Mouse (Mus musculus) adrenal gland, postnatal 25 days (tissue): ENCODE measurements around the gene Emsy. TPM values are rescaled to one million over a fixed set of nuclear protein-coding genes. Genes with fewer than 3 reads are reported as not detected.

ENCODE experiments used
- DNase-seq: peaks from one replicate; pipeline ENCODE4 v3.0.0; 2021; ENCODE audit warnings: mixed read lengths
- long read RNA-seq: library from polyadenylated mRNA; stranded (forward); transcript quantifications from one replicate; pipeline ENCODE4 v2.0.0, GENCODE M21; 2021
- total RNA-seq: library from RNA; stranded (reverse); gene quantifications from 2 replicates; pipeline ENCODE4 v1.2.3, GENCODE M21; 2021

Emsy gene
- 40.4 and 46.4 TPM in 2 replicates for total RNA-seq
- long read RNA-seq, partial matches to known transcripts: 4 of 4 reads
- long read RNA-seq, other reads (novel, unspliced or antisense): 0 of 4 reads

DNA sequence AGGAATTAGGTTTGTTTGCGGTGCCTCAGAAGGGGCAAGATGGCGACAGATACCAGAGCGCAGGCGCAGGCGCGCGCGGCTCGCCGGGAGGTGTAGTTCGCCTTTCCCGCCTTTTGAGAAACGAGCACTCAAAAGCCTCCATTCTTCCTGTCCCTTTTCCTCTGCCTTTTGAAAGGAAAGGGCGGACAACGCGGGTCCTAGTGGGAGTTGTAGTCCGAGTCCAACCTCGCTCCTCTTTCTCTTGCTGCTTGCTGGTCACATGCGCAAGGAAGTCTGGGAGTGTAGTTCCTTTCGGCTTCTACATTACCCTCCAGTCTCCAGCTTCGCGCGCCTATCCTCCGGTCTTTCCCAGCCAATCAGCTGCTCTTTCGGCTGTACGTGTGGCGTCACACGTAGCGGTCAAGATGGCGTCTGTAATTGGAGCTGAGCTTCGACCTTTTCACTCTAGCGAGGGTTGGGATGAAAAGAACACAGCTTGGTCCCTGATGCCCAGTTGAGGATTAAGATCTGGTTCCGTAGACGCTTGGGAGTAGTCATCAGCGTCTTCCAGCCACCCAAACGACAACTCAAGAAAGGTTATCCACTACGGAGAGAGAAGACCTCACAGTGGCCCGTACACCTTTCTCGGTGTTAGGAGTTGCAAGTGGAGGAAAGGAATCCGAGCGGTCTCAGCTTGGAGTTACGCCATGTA, at the start of gene Emsy:
Emsy (minus strand) TSS at position 253 of the 691 bp plus-strand sequence.
- DNase-seq: peak; percentile 90

DNA sequence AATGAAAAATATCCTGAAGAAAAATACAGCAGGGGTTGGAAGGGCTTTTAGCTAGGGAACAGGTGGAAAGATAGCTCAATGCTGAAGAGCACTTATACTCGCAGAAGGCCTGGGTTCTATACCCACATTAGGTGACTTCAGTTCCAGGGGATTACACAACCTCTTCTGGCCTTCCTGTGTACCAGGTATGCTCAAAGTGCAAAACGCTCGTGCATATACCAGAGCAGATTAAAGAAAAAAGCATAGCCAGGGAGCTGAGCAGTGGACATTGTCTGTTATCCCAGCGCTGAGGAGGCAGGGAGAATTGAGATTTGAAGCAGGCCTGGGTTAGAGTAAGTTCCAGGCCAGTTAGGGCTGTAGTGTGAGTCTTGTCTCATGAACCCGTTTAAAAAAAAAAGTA, 47.7 kb upstream of the Emsy start:
- DNase-seq: no peak

DNA sequence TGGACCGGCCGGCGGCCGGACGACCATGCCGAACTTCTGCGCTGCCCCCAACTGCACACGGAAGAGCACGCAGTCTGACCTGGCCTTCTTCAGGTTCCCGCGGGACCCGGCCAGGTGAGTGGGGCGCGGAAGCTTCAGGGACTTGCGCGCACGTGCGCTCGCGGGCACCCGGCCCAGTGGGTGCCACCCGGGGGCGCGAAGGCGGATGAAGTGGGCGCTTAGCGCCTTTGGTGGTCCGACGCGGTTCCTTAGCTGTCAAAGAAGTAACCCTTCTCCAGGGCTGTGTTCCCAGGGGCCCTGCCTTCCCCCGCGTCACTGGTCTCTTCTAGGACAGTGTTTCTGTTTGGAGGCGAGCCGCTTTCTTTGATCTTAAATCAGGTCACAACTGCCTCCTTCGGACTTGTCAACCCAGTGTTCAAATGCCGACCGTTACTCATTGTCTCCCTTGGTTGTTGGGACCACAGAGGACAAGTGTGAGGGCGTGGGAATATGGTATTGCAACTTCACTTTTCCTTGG, 46.8 kb upstream of the Emsy start:
- peak; percentile 32 for DNase-seq

DNA sequence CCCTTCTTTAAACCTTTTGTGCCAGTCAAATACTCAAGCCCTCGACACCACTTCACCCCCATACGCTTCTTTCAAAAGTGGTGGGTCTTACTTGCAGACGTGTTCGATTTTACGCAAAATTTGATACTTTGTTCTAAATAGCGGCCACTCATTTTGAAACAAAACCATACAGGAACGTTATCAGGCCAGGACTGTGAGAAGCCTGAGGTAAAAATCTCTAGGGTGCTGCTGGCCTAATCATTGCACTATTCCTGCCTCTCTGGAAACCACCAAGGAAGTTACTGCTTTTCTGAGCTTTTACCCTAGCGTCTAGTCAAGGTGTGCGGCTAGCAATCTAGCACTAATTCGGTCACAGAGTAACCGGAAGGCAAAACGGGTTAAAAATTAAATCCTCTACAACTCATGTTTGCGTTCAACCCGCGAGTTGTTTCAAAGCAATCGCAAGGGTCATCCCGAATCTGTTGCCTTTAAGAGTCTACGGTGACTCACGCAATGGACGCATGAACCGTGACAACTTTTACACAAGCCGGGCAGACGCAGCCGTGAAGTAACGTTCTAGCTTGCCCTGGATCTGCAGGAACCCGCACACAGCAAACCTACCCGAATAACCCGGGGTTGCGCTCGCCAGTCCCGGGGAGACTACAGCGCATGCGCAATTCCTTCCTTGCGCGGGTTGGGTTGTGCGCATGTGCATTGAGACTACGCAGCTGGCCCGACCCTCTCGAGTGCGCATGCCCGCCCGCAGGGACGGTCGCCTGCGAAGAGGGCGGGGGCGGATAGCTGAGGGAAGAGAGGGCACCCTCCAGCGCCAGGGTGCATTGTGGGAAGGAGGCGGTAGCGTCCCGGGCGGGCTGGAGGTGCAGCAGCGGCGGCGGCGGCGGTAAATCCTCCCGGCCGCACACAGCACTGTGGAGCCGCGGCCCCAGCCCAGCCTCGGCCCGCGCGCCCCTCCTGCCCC, 46.0 kb upstream of the Emsy start, which contains the start of gene Thap12:
Thap12 (plus strand) TSS at position 821 of the 958 bp plus-strand sequence.
- peak; percentile 99 for DNase-seq

DNA sequence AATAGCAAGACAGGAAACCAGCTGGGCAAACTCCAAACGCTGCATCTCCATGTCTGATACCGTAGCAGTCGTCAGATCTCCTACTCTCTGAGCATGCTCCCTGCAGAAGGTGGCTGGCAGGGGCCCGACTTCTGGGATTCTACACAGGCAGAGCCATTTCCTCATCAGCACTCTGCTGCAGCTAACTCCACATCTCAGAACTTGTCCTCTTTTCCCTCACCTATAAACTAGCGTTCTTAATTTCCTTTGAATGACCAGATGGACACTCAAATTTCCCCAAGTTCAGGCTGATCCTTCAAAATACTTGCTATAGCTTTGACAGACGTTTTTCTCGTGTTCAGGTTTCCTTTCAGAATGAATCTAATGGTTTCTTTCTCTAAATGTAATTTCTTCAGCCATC, 45.2 kb upstream of the Emsy start:
- DNase-seq: no peak

DNA sequence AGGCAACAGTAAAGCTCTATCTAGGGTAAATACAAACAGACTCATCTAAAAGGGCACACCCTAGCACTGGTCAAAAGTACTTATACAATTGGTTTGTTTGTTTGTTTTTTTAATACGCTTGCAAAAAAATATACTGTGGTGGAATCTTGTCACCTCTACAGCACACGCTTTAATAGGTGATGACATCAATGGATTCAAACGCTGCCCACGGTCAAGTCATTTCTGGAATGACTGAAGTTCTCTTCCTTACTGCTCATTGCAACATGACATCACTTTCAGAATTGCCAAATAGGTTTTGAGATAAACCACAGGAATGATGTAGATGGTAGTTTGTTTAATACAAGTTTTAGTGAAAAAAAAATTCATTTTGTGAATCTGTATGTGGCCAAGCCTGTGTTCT, 42.0 kb upstream of the Emsy start:
- no peak for DNase-seq

DNA sequence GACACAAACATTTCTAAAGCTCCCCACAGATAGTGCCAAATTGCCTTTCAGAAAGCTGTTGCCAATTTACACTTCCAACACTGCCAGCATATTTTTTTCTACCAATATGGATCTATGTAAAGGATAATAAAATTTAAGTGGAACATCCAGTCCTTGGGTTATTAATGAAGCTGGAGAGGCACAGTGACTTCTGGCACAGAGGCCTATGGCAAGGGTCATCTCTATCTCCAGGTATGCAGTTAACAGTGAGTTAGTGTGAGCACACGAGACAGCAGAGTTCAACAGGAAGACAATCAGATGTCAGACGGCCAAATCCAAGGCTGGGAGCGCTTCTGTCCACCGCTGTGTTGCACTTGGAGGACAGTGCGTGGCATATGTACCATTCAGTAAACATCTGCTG, 41.5 kb upstream of the Emsy start:
- no peak for DNase-seq

DNA sequence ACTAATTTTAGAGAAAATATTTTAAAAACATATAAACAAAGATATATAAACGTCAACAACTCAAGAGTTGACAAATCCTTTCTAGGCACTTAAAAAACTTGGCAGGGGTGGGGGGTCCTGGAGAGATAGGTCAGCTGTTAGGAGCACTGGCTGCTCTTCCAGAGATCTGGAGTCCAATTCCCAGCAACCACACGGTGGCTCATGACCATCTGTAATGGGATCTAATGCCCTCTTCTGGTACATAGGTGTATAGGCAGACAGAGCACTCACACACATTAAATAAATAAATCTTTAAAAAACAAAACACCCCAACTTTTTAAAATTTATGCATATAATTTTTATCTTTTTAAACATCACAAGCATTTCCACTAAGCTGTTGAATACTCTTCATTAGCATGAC, 40.9 kb upstream of the Emsy start:
- DNase-seq: no peak

DNA sequence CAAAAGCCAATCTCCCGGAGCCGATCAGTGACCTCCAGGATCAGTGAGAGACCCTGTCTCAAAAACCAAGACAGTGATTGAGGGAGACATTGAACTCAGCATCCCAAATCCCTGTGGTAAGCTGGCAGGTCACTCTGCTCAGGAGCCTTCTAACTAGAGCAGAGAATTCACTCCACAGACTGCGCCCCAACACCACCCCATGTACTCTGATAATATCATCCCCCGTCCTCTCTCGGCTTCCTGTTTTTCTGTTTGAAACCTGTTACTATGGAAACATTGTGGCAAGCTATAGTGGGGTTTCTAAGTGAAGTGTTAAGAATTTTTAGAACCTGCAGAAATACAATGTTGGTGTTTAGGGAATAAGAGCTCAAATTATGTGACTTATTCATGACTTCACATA, 37.5 kb upstream of the Emsy start:
- DNase-seq: no peak

DNA sequence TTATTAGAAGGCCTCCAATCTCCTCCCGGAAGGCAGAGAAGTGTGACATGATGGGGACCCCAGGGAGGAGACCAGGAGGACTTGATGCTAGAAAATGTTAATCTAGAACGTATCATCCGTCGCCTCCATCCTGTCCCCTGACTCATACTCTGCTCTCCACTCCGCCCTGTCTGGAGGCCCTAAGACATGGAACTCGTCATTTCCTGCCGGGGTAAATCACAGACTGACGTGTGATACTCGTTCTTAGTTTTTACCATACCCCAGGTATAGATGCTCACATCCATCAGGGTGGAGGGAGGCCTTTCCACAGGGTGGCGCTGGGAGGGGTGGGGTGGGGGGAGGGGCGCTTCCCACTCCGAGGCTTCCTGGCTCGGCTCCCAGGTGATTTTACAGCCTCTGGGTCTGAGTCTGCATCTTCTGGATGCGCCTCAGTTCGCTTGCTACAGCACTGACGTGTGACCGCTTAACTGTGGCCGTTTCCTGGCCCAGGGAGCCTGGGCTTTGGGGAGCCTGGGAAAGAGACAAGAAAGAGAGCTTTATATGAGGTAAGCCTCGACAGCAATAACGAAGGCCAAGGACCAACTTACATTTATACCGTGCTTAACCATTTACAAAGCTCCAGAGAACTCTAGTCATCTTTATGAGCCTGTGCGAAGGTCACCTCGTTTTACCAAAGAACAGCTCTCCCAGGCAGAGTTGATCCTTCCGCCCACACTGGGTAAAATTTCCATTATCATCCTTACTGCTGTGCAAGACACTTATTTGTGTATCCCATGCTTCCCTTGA, 36.4 kb upstream of the Emsy start:
- peak; percentile 11 for DNase-seq

DNA sequence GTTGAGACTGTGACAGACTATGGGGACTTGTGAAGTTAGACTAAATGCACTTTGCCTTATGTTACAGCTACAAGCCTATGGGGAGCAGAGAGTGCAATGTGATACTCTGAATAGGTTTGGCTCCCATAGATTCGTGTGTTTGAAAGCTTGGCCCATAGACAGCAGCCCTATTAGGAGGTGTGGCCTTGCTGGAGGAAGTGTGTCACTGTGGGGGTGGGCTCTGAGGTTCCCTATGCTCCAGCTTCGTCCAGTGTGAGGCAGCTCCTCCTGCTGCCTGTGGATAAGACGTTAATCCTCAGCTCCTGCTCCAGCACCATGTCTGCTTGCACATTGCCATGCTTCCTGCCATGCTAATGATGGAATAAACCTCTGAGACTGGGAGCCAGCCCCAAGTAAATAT, 34.2 kb upstream of the Emsy start:
- DNase-seq: no peak

DNA sequence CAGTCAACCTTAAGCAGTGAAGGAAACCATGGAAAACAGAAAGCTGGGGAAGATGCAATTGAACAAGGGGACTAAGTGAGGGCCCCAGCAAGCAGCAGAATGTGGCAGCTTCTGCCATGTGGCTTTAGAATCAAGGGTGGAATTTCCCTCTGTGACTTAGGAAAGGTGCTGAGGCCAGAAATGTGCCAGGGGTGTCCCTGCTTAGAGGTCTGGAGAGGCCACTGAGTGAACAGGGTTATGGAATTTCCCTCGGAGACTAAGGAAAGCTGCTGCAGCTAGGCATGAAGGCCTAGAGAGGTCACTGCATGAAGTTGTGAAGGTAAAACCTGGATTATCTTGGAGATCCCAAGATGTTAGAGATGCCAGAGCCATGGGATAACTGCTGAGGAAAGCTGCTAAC, 33.5 kb upstream of the Emsy start:
- no peak for DNase-seq

DNA sequence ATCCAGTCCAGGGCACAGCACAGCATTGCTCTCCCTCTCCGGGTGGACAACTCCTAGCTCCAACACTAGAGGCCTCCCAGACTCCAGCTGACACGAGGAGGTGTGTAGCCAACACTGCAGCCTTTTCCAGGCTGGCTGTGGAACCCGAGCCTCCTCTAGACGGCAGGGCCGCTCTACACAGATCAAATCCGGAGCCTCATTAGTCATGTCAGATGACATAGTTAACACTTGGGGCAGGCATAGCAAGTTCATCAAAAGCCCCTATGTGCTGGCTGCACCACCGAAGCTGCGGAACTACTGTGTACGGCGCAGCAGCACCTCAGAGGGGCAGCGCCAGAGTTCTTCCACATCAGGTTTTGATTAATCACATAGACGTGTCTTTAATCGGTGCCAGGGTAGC, 29.3 kb upstream of the Emsy start:
- DNase-seq: peak; percentile 4

DNA sequence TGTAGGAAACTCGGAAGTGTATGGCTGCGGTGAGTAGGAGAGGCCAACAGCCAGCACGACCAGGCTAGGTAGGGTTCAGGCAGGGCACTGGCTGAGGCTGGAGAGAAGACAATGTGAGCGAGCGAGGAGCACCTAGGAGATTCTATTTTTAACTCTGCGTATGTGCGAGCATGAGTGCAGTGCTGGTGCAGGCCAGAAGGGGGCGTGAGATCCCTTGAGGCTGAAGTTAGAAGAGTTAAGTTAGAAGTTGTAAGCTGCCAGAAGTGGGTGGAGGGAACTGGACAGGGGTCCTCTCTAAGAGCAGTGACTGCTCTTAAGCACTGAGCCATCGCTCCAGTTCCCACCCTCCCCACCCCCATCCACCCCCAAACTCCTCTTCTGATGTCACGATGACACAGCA, 26.2 kb upstream of the Emsy start:
- DNase-seq: no peak

DNA sequence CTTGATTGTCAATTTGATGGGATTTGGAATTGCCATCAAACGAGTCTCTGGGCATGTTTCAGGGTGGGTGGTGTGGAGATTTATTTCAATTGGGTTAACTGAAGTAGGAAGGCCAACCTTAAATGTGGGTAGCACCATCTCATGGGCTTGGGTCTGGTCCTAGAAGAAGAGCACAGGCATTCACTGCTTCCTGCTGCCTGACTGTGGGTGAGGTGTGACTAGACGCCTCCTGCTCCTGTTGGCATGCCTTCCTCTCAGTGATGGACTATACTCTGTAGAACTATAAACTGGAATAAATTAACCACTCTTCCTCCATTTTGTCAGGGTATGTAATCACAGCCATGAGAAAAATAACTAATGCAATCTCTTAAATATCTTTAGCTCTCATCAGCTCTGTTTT, 24.1 kb upstream of the Emsy start:
- no peak for DNase-seq

DNA sequence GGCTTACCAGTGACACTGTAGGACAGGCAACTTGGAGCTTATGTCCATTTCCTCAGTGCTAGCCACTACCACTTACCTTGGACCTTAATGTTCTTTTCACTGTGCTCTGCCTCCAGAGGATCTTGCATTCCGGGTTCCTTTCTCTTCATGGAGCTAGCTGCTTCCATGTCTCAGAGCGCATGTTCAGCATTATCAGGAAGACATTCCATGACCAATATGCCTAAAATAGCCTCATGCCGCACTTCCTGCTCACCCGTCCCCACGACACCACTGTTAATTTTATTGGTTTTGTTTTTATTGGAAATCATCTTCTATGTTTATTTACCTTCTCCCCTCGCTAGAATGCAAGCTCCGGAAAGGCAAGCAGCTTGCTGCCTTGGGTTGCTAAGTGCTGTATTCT, 21.9 kb upstream of the Emsy start:
- DNase-seq: no peak

DNA sequence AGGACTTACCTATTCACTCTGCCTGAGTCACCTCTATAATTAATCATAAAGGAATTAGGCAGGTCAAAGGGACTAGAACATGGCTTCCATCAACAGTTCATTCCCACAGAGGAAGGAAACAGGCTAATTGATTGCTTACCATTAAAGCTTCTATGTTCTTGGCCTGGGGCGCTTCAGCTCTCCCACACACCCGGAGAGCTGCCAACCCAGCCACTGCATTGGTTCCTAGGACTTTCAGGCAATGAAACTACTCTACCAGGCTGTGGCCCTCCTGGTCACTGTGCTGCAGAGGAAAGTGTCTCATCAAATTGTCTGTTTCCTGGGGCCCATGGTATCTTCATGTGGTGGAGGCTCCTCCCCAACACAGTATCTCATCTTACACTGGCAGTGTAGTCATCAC, 20.9 kb upstream of the Emsy start:
- no peak for DNase-seq

DNA sequence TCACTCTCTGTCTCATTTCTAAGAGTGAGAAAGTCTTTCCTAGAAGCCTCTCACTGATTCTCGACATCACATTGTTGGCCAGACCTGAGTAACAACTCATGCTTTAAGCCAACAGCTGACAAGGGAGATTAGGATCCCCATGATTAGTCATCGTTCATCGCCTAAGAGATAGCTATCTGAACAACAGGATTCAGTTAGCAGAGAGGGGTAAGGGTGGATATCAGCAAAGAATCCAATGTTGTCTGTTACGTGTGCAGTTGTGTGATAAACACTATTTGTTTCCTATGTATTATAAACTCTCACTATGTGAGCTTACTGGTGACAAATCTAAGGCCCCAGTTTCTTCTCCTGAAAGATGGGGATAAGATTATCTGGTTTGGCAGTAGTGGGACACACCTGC, 17.8 kb upstream of the Emsy start:
- no peak for DNase-seq

DNA sequence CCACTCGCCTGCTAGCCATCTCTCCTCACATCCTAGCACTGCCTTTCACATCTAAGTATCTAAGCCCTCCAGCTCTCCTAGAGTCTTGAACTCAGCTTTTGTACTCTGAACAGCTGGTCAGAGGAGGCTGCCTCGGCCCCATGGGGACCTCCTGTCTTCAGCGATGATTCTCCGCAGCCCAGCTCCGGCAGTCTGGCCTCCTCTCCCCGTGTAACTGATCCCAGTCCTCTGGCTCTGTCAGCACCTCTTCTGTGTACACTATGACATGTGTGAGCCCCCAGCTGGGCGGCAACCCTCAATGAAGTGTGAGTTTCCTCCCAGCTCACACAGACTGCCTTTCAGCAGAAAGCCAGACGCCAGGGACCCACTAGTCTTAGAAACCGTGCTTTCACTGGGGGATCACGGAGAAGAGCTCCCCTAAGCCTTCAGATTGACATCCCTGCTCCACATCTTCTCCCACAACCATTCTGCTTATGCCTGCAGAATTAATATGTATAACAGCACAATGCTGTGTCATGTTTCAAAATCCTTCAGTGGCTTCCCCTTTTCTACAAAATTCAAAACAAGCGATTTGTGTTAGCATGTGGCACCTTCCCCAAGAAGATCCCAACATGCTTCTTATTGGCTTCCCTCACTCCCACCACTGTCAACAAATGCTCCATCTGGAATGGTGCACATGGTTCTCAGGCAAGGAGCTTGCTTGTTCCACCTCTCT, 15.8 kb upstream of the Emsy start:
- no peak for DNase-seq

DNA sequence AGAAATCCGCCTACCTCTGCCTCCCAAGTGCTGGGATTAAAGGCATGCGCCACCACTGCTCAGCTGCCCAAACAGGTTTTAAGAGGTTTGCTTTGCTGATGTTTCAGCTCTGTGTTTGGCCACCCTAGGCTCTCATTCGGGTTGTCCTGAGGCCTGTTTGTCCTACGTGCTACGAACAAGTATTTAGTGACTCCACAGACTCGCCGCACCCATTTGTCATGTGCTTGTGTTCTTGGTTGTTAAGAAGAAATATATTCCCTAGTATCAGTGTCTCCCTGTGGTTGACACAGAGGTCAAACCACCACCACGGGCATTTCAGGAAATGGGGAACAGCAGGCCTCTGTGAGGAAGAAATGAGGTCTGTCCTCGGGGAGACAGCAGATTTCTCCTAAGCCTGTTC, 14.8 kb upstream of the Emsy start:
- DNase-seq: no peak

DNA sequence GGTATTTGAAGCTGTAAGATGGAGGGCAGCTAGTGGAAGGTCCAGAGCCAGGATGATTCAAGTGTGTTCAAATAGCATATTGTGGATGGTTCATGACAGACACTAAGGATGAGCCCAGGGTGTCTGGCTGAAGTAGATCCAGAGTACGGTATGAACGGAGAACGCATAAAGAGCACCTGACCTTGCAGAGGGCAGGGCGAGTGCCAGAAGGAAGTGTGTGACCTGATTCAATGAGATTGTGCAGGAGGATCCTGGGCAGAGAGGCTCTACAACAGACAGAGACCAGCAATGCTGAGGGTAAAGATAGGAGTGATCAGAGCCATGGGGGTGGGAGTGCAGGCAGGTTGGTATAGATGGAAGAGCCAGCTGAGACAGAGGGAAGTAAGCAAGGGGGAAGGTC, 14.2 kb upstream of the Emsy start:
- no peak for DNase-seq
